Mouse (Mus musculus) heart, embryonic 10.5 days (tissue): ENCODE measurements around the gene Zfp451. TPM values are rescaled to one million over a fixed set of nuclear protein-coding genes. Genes with fewer than 3 reads are reported as not detected.
"Not testable (repeated sequence)": the region's sequence is repeated elsewhere in the genome, so short reads cannot be mapped to it uniquely, and the experiment has no call there.

ENCODE experiments used
- DNase-seq: peaks from one replicate; pipeline ENCODE4 v3.0.0-alpha.2; 2017; ENCODE audit warnings: low spot score
- H3K27ac ChIP-seq: fragments of 300-500 bp; sonication (generic); 2 replicates; pipeline ENCODE4 v1.5.1; 2016; ENCODE audit warnings: mild to moderate bottlenecking
- H3K27me3 ChIP-seq: fragments of 300-500 bp; sonication (generic); 2 replicates; pipeline ENCODE4 v1.6.1; 2016; ENCODE audit warnings: mild to moderate bottlenecking; ENCODE audit not compliant: poor library complexity, insufficient read depth, severe bottlenecking
- H3K36me3 ChIP-seq: fragments of 300-500 bp; sonication (generic); 2 replicates; pipeline ENCODE4 v1.6.1; 2016; ENCODE audit warnings: mild to moderate bottlenecking, moderate library complexity
- H3K4me1 ChIP-seq: fragments of 300-500 bp; sonication (generic); 2 replicates; pipeline ENCODE4 v1.6.1; 2016; ENCODE audit warnings: mild to moderate bottlenecking
- H3K4me3 ChIP-seq: fragments of 300-500 bp; sonication (generic); 2 replicates; pipeline ENCODE4 v1.5.1; 2016; ENCODE audit warnings: mild to moderate bottlenecking, moderate library complexity
- H3K9me3 ChIP-seq: fragments of 300-500 bp; sonication (generic); 2 replicates; pipeline ENCODE4 v1.6.1; 2016; ENCODE audit warnings: mild to moderate bottlenecking, moderate library complexity
- WGBS: fragments of 180-500 bp; shearing (Covaris S2); methylation state at CpG from one replicate; pipeline ENCODE4 v1.1.7; 2016; 5-methylcytosine and 5-hydroxymethylcytosine counted together
- polyA plus RNA-seq: library from polyadenylated mRNA; unstranded; fragments of >200 nt; fragmentation: Nextera tagmentation; extraction: Ambion mirVana; gene quantifications from 2 replicates; pipeline ENCODE4 v1.2.1, GENCODE M21; 2016

Zfp451 gene
- polyA plus RNA-seq: 19.3 and 23.5 TPM in 2 replicates

DNA sequence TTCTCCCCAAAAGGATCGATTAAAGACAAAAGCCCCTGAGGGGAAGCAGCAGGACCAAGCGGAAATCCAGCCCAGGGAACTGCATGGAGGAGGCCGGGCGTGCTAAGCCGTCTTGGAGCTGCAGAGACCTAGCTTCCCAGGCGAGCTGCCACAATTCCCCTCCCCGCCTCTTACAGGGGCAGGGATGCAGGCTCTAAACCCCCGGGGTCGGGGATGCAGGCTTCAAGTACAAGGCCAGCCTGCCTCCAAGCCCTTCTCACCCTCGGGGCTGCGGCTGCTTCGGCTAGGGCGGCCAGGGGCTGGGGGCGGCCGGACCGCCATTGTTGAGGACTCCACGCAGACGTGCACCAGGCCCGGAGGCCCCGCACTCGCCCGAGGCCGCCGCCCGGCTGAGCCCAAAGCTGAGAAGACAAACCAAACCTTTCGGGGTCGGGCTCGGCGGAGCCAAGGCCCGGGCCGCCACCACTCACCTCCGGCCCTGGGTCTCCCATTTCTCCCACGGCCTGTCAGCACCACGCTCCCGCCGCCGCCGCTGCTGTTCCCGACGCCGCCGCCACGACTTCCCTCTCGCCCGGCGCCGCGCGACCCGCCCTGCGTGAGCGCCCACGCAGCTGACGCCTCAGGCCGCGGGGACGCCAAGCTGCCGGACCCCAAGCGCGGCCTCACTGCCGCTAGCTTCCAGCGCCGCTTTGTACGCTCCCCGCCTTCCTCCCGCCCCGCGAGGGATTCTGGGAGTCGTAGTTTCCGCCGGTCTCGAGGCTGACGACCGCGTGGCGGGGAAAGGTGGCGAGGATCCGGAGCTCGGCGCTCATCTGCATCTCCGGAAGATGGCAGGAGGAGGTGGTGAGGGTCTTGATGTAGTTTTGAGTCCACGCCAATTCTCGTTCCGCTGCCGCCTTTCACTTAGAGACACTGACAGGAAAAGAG is at the start of gene Zfp451:
Gene Zfp451, minus strand, starts transcription at position 728 of the 927 bp plus-strand sequence.
- DNase-seq: peak; percentile 95
- no peaks in the 10 kb centered on the region for H3K27me3 ChIP-seq
- peaks cover 36% of the 10 kb centered on the region for H3K36me3 ChIP-seq
- H3K9me3 ChIP-seq: no peaks in the 10 kb centered on the region
- H3K4me3 ChIP-seq: peak within 1 kb of the TSS; percentile 79
- peak within 1 kb of the TSS; percentile 94 for H3K27ac ChIP-seq
- WGBS: under 1% methylated on average over 68 of the region's 85 CpGs
- H3K4me1 ChIP-seq: peaks cover 7% of the 10 kb centered on the region; the same call in 1 of the 2 replicates

DNA sequence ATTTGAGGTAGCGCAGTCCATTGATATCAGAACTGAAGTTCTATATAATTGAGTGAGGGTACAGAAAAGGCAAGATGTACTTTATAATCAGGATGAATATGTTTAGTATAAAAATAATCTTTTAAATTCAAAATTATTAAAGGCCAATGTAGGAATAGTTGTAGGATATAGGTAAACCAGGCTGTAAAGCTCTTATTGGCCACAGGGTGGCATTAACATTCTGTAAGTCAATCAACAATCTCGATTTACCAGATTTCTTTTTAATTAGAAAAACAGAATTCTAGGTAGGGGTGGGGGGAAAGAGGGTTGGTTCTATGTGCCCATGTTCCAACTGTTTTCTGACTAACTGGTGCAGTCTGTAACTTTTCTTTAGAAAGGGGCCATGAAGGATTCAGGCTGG is 32.4 kb upstream of the Zfp451 start:
- Histone ChIP-seq H3K27me3 (no peaks in the 10 kb centered on the region), H3K36me3 (no peaks in the 10 kb centered on the region), H3K4me3 (no peak overlapping the region), H3K27ac (no peak overlapping the region), H3K4me1 (no peaks in the 10 kb centered on the region), H3K9me3 (no peaks in the 10 kb centered on the region)
- no peak for DNase-seq
- WGBS: 86% methylated on average over 2 of the region's 2 CpGs

DNA sequence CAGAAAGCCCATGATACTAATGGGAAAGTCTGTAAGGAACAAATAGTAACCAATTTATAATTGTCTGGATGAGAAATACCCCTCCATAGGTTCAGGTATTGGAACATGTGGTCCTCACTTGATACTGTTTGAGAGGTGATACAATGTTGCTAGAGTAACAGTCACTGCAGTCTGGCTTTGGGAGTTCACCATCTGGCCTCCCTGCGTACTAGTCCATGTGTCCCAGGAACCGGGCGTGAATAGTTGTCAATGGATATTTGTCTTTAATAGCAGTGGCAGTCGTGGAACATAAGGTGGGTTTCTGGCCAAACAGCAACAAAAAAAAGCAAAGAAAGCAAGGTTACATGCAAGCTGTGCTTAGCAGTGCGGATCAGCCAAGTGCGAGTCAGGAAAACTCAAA is 29.4 kb upstream of the Zfp451 start:
- no peaks in the 10 kb centered on the region for H3K27me3 ChIP-seq
- no peak overlapping the region for H3K27ac ChIP-seq
- H3K9me3 ChIP-seq: no peaks in the 10 kb centered on the region
- H3K36me3 ChIP-seq: no peaks in the 10 kb centered on the region
- DNase-seq: no peak
- no peak overlapping the region for H3K4me3 ChIP-seq
- H3K4me1 ChIP-seq: no peaks in the 10 kb centered on the region
- WGBS: 75% methylated on average over 6 of the region's 6 CpGs

DNA sequence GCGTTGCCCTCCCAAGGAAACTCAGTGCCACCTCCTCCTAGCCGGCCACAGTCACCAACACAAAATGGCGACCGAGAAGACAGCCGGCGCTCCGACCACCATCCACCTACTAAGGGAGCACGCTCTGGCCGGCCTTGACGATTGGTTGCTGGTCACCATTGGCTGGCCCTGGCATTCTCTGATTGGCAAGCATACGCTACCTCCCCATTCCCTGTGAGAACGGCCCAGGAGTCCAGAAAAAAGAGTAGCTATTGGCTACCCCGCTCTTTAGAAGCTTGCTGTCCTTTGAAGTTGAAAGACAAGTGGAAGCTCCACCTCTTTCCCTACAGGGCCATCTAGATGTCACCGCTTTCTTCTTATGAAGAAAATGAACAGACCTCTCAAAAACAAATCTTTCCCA is 24.6 kb upstream of the Zfp451 start:
- not testable (repeated sequence) for H3K9me3 ChIP-seq, H3K27ac ChIP-seq, H3K27me3 ChIP-seq, H3K36me3 ChIP-seq, H3K4me1 ChIP-seq, DNase-seq, H3K4me3 ChIP-seq
- WGBS: 91% methylated on average over 14 of the region's 14 CpGs

DNA sequence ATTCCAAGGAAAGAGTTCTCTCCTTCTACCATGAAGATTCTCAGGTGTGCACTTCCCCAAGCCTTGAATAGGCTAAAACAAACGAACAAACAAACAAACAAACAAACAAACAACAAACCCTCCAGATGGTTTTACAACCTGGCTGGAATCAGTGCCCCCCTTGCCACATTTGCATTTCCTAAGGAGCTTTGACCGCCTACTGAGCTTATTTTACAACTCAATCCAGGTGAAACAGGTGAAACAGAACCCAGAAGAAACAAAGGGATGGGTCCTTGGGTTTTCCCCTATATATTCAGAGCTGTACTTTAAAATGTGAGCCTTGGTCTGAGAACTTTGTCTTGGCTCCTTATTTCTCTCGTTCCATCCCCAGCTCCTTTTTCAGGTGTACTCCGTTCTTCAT is 16.2 kb upstream of the Zfp451 start:
- 68% methylated on average over 4 of the region's 4 CpGs for WGBS
- H3K9me3 ChIP-seq: 0 out of 2 replicates have a peak, but pooled peaks cover 5% of the 10 kb centered on the region
- DNase-seq: no peak

DNA sequence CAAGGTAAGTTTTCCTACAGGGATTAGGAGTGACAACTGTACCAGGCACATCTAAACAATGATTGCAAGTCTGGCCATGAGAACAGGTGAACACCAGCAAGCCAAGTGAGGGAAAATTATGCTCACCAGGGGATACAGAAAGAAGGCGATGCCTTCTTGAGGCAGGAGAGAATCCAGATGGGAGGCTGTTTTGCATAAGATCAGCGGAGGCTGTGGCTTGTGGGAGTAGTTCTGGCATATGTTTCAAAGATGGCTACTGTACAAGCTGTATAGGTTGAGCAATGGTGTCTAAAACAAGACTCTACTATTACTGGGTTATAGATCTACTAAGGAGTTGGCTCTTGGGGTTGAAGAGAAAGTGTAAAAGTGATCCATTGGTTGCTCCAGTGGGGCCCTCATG is 3.5 kb upstream of the Zfp451 start:
- Histone ChIP-seq H3K4me3 (no peak overlapping the region), H3K4me1 (peaks cover 6% of the 10 kb centered on the region; the same call in 1 of the 2 replicates), H3K36me3 (peaks cover 3% of the 10 kb centered on the region), H3K9me3 (no peaks in the 10 kb centered on the region), H3K27ac (no peak overlapping the region), H3K27me3 (no peaks in the 10 kb centered on the region)
- WGBS: 87% methylated on average over 2 of the region's 2 CpGs
- no peak for DNase-seq

More for the DNA sequence above, 16.2 kb upstream of the Zfp451 start:
- Histone ChIP-seq H3K4me1 (no peaks in the 10 kb centered on the region), H3K27me3 (no peaks in the 10 kb centered on the region), H3K27ac (no peak overlapping the region), H3K36me3 (no peaks in the 10 kb centered on the region), H3K4me3 (no peak overlapping the region)

DNA sequence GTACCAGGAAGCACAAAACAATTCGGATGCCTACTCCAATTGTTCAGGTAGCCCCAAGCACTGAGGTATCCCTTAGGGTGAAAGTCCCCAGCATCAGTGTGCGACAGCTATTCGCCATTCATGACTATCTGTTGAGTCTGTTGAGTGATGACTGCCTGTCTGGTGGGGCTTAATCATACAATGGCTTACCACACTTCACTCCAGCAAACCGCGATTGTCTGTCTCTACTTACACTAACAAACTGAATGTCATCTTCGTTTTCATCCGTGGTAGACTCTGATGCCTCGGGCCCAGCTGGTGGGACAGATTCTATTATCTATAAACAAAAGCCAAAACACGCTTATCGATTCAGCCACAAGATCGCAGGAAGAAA is 914 bp downstream of the Zfp451 start:
- Histone ChIP-seq H3K4me1 (peaks cover 7% of the 10 kb centered on the region; the same call in 1 of the 2 replicates), H3K27me3 (no peaks in the 10 kb centered on the region), H3K36me3 (peaks cover 43% of the 10 kb centered on the region), H3K4me3 (peak overlapping the region; percentile 79), H3K9me3 (no peaks in the 10 kb centered on the region), H3K27ac (peak overlapping the region; percentile 94)
- WGBS: 6% methylated on average over 11 of the region's 11 CpGs
- DNase-seq: no peak

DNA sequence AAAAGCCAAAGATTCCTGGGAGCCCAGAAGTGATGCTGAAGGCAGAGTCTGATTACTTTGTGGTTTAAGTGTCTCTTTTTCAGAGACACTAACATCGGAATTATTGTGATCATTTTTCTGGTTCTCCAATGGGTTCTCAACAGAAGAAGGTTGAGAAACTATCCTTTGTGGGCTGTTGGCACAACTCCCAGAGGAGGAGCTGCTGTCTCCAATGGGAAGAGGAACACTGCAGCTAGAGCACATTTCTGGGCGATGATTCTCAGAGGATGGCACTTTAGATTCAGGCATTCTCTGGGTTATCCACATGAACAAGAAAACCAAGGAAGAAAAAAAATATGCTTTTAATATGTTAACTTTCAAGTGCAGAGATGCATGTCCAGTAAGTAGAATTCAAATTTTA is 11.1 kb downstream of the Zfp451 start:
- WGBS: 91% methylated on average over 2 of the region's 2 CpGs
- no peaks in the 10 kb centered on the region for H3K4me1 ChIP-seq
- H3K36me3 ChIP-seq: peaks cover 71% of the 10 kb centered on the region
- DNase-seq: no peak
- no peak overlapping the region for H3K4me3 ChIP-seq
- H3K27ac ChIP-seq: no peak overlapping the region
- H3K27me3 ChIP-seq: no peaks in the 10 kb centered on the region
- no peaks in the 10 kb centered on the region for H3K9me3 ChIP-seq

DNA sequence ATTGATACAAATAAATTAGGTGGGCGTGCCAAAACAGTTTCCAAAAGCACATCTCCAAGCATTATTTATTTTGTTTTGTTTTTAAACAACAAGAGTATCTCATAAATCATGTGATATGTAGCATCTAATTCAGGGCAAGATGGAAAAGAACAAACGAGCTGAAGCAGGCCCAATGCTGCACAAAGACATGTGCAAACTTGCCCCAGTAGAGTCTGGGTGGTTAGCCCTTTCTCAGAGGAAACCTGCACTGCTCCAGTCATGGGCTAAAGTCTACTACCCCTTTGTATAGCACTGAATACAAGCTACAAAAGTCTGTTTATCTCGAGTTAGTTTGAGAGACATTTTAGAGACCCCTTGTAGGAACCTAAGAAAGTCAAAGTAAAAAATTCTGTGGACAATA is 14.8 kb downstream of the Zfp451 start:
- H3K27ac ChIP-seq: no peak overlapping the region
- no peaks in the 10 kb centered on the region for H3K27me3 ChIP-seq
- H3K9me3 ChIP-seq: no peaks in the 10 kb centered on the region
- WGBS: 92% methylated on average over 3 of the region's 3 CpGs
- H3K4me3 ChIP-seq: no peak overlapping the region
- no peaks in the 10 kb centered on the region for H3K4me1 ChIP-seq
- peaks cover 59% of the 10 kb centered on the region for H3K36me3 ChIP-seq
- no peak for DNase-seq

DNA sequence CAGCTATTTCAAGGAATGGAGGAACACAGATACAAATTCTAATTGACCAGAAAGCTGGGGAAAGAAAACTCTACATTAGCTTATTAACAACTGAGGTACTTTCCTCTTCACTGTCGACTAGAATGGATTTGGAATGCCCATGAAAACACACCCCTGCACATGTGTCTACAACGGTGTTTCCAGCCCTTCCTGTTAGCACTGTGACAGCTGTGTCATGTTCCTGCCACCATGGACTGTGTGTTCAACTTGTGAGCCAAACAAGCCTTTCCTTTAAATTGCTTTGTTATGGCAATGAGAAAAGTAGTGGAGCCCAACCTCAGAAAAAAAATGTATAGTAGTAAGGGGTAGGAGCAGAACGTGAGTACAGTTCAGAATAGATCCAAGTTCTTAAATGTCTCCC is 25.9 kb downstream of the Zfp451 start:
- no peaks in the 10 kb centered on the region for H3K27me3 ChIP-seq
- no peaks in the 10 kb centered on the region for H3K9me3 ChIP-seq
- no peaks in the 10 kb centered on the region for H3K4me1 ChIP-seq
- WGBS: 57% methylated on average over 3 of the region's 3 CpGs
- H3K27ac ChIP-seq: no peak overlapping the region
- no peak overlapping the region for H3K4me3 ChIP-seq
- H3K36me3 ChIP-seq: peaks cover 13% of the 10 kb centered on the region; the same call in 1 of the 2 replicates
- no peak for DNase-seq

DNA sequence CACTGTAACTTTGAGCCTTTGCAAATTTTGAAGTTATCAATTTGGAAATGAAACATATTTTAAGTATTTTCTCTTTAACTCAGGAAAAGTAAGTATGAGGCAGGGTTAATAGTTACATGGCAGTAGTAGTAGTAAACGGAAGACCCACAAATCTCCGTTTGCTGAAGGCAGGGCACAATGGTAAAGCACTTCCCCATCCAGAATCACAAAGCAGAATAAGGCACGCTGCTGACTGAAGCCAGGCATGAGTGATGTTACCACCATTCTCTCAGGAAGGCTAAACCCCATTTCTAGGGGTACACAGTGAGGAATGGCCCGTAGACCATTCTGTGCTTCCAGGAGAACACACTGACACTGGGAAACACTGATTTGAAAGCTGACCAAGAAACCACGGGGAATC is 26.3 kb downstream of the Zfp451 start:
- Histone ChIP-seq H3K4me3 (no peak overlapping the region), H3K9me3 (no peaks in the 10 kb centered on the region), H3K27me3 (no peaks in the 10 kb centered on the region), H3K27ac (no peak overlapping the region), H3K4me1 (no peaks in the 10 kb centered on the region), H3K36me3 (peaks cover 17% of the 10 kb centered on the region; the same call in 1 of the 2 replicates)
- WGBS: 85% methylated on average over 5 of the region's 5 CpGs
- no peak for DNase-seq

DNA sequence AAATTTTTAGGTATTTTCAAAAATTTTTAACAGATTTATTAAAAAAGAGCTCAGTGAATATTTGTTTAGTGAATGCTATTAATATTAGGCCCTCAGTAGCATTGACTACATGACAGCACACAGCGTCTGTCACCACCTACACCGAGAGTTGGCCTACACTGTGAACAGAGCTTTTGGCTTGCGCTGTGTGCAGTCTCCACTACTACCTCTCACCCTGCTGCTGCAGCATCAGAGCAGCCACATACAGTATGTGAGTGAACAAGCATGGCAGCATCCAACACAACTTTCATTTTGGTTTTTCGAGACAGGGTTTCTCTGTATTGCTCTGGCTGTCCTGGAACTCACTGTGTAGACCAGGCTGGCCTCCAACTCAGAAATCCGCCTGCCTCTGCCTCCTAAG is 29.8 kb downstream of the Zfp451 start:
- Histone ChIP-seq H3K27ac (no peak overlapping the region), H3K27me3 (no peaks in the 10 kb centered on the region), H3K36me3 (peaks cover 33% of the 10 kb centered on the region), H3K9me3 (no peaks in the 10 kb centered on the region), H3K4me1 (no peaks in the 10 kb centered on the region), H3K4me3 (no peak overlapping the region)
- 95% methylated on average over 5 of the region's 5 CpGs for WGBS
- no peak for DNase-seq

DNA sequence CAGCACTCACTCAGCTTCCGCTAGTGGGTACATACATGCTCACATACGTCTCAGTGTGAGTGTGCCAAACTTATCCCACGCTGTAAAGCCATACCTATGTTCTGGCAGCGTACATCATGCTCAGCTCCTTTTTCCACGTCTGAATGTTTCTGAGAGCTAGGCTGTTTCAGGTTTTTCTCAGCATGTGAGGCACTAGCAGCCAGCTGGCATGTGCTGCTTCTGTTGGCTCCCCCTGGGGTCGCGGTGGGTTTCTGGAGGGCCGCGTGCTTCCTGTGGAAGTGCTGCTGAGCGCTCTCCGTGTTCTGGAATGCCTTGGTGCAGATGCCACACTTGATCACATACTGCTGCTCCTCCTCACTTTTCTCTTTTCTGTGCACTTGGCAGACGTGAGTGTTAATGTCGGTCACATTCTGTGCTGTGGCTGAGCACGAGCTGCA is 38.2 kb downstream of the Zfp451 start:
- Histone ChIP-seq H3K4me3 (no peak overlapping the region), H3K36me3 (peaks cover 48% of the 10 kb centered on the region), H3K27me3 (no peaks in the 10 kb centered on the region), H3K4me1 (no peaks in the 10 kb centered on the region), H3K9me3 (no peaks in the 10 kb centered on the region), H3K27ac (no peak overlapping the region)
- WGBS: 88% methylated on average over 14 of the region's 14 CpGs
- DNase-seq: no peak
